Mouse (Mus musculus) left cerebral cortex, adult 9 months (tissue): ENCODE data around the gene Cab39.

Experiments
- DNase-seq, 2 experiments: peaks; one replicate each; pipeline ENCODE4 v3.0.0; 2022; ENCODE audit warnings: low spot score in 2 of 2

Cab39 gene

DNA sequence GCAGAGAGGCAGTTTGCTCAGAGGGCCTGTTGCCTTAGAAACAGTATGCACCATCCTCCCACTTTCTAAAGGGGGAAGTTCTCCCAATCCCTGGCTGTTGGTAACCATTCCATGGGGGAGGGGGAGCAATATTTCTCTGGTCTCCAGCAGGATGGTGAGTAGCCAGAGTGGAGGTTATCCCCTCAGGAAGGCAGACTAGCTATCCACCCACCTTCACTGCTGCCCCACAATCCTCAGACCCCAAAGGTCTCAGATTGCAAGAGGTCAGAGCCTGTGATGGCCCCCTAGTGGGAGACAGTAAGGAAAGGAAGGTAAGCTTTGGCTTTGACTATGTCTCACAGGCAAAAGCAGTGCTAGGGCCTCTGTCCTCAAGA is 106.1 kb downstream of the Cab39 start:
- DNase-seq, result peak in 1 of 2 experiments; percentile 57

DNA sequence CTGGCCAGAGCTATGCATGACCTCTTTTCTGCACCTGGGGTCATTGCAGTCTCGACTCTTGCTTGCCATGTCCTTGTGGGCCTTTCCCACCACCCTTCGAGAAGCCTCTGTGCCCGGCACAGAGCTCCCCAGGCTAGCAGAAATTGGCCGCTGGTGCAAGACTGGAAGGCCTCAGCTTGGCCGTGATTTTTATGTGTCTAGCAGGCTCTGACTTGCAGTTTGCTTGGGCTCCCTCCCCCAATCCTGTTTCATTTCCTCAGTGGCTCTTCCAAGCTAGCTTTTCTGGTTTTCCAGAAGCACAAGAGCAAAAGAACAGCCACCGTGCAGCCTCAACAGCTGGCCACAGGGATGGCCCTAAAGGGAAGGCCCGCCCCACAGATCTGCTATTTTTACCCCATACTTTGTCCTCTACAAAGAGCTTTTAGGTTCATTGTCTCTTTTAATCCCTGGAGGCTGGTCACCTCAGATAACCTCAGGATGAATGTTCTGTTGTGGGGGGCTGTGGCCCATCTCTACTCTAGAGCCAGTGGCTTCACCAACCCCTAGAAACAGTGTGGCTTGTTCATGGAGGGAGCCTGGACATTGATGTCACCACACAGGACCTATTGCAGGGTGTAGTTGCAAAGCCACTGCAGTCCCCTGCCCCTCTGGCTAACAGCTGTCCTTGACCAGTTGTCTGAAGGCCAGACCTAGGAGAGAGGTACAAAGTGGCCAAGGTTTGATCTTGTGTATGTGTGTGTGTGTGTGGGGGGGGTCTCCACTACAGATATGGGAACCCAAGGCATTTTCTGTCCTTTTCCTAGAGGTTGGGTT is 107.5 kb downstream of the Cab39 start:
- DNase-seq, result peak in 1 of 2 experiments; percentile 8
